Mouse (Mus musculus) MEL (cell line): ENCODE results near the gene Fam205a1. TPM values are rescaled to one million over a fixed set of nuclear protein-coding genes. Genes with fewer than 3 reads are reported as not detected.

ENCODE experiments used
- DNase-seq: peaks from one replicate; pipeline ENCODE4 v3.0.0; 2011; ENCODE audit warnings: low read depth, low spot score
- H3K27ac ChIP-seq: 2 replicates; pipeline ENCODE4 v1.5.1; 2012; ENCODE audit warnings: low read depth, mild to moderate bottlenecking, control low read depth, low read length, moderate library complexity; ENCODE audit not compliant: control insufficient read depth
- H3K27me3 ChIP-seq, 2 experiments: fragments of 150-350 bp in 1 of 2; sonication (generic) in 1 of 2; 2 replicates each; pipeline ENCODE4 v1.6.1; 2012; ENCODE audit warnings: low read length in 2 of 2, mild to moderate bottlenecking in 2 of 2, improper control_type of control experiment in 1 of 2, moderate library complexity in 1 of 2; ENCODE audit not compliant: insufficient read depth in 2 of 2, control insufficient read depth in 1 of 2
- H3K36me3 ChIP-seq, 2 experiments: 2 replicates each; pipeline ENCODE4 v1.6.1; 2012 to 2014; ENCODE audit warnings: low read length in 2 of 2, improper control_type of control experiment in 1 of 2, inconsistent platforms in 1 of 2, mild to moderate bottlenecking in 1 of 2; ENCODE audit not compliant: insufficient read depth in 2 of 2, control insufficient read depth in 1 of 2
- H3K4me1 ChIP-seq, 2 experiments: fragments of 150-350 bp in 1 of 2; sonication (generic) in 1 of 2; 2 replicates each; pipeline ENCODE4 v1.6.1; 2012; ENCODE audit warnings: low read length in 2 of 2, improper control_type of control experiment in 1 of 2, mild to moderate bottlenecking in 1 of 2; ENCODE audit not compliant: insufficient read depth in 2 of 2, control insufficient read depth in 1 of 2
- H3K4me3 ChIP-seq, 2 experiments: fragments of 150-350 bp in 1 of 2; sonication (generic) in 1 of 2; 2 replicates each; pipeline ENCODE4 v1.5.1; 2012; ENCODE audit warnings: low read depth in 2 of 2, low read length in 2 of 2, mild to moderate bottlenecking in 2 of 2, moderate library complexity in 2 of 2, control low read depth in 1 of 2, improper control_type of control experiment in 1 of 2; ENCODE audit not compliant: control insufficient read depth in 1 of 2, insufficient read depth in 1 of 2
- H3K79me2 ChIP-seq: 2 replicates; pipeline ENCODE4 v1.6.1; 2012; ENCODE audit warnings: mild to moderate bottlenecking, low read length, moderate library complexity; ENCODE audit not compliant: control insufficient read depth, poor library complexity, insufficient read depth
- H3K9ac ChIP-seq: 2 replicates; pipeline ENCODE4 v1.6.1; 2012; ENCODE audit warnings: low read depth, mild to moderate bottlenecking, control low read depth, low read length, moderate library complexity; ENCODE audit not compliant: control insufficient read depth, poor library complexity, severe bottlenecking
- H3K9me3 ChIP-seq: fragments of 150-350 bp; sonication (generic); replicated peaks from 2 replicates; pipeline ENCODE4 v1.6.1; 2012; ENCODE audit warnings: mild to moderate bottlenecking, low read length, improper control_type of control experiment, moderate library complexity; ENCODE audit not compliant: insufficient read depth
- EP300 ChIP-seq, 2 experiments: IDR thresholded peaks; 2 replicates each; pipeline ENCODE4 v1.6.1; 2011; ENCODE audit warnings: improper control_type of control experiment in 2 of 2, low read length in 2 of 2, low read depth in 1 of 2, mild to moderate bottlenecking in 1 of 2
- GABPA ChIP-seq: IDR thresholded peaks from 2 replicates; pipeline ENCODE4 v1.6.1; 2012; ENCODE audit warnings: low read depth, mild to moderate bottlenecking, inconsistent platforms, low read length, improper control_type of control experiment, moderate library complexity
- KAT2A ChIP-seq: conservative IDR thresholded peaks from 2 replicates; pipeline ENCODE4 v1.6.1; 2012; ENCODE audit warnings: low read depth, low read length, improper control_type of control experiment, inconsistent platforms
- MAFK ChIP-seq: IDR thresholded peaks from 2 replicates; pipeline ENCODE4 v1.6.1; 2011; ENCODE audit warnings: low read depth, mild to moderate bottlenecking, low read length, improper control_type of control experiment, borderline replicate concordance
- MAX ChIP-seq: IDR thresholded peaks from 2 replicates; pipeline ENCODE4 v1.6.1; 2011; ENCODE audit warnings: low read length, improper control_type of control experiment
- MAZ ChIP-seq: IDR thresholded peaks from 2 replicates; pipeline ENCODE4 v1.6.1; 2012; ENCODE audit warnings: low read depth, mild to moderate bottlenecking, inconsistent platforms, low read length, improper control_type of control experiment
- MEF2A ChIP-seq: IDR thresholded peaks from 2 replicates; pipeline ENCODE4 v1.6.1; 2014; ENCODE audit warnings: low read depth, mild to moderate bottlenecking, inconsistent platforms, low read length, improper control_type of control experiment; ENCODE audit not compliant: poor library complexity, insufficient replicate concordance, severe bottlenecking; ENCODE audit errors: extremely low read depth
- MXI1 ChIP-seq: IDR thresholded peaks from 2 replicates; pipeline ENCODE4 v1.6.1; 2011; ENCODE audit warnings: mild to moderate bottlenecking, low read depth, low read length, improper control_type of control experiment
- NRF1 ChIP-seq: IDR thresholded peaks from 2 replicates; pipeline ENCODE4 v1.6.1; 2014; ENCODE audit warnings: low read depth, mild to moderate bottlenecking, inconsistent platforms, low read length, improper control_type of control experiment, moderate library complexity; ENCODE audit not compliant: poor library complexity, insufficient read depth, severe bottlenecking
- POLR2AphosphoS2 ChIP-seq: IDR thresholded peaks from 2 replicates; pipeline ENCODE4 v1.6.1; 2011; ENCODE audit warnings: low read length, improper control_type of control experiment
- RAD21 ChIP-seq: IDR thresholded peaks from 2 replicates; pipeline ENCODE4 v1.6.1; 2011; ENCODE audit warnings: mild to moderate bottlenecking, low read depth, low read length, improper control_type of control experiment
- RCOR1 ChIP-seq: IDR thresholded peaks from 2 replicates; pipeline ENCODE4 v1.6.1; 2012; ENCODE audit warnings: low read depth, mild to moderate bottlenecking, inconsistent platforms, low read length, improper control_type of control experiment
- SIN3A ChIP-seq: IDR thresholded peaks from 2 replicates; pipeline ENCODE4 v1.6.1; 2012; ENCODE audit warnings: low read length, improper control_type of control experiment, inconsistent platforms
- TAL1 ChIP-seq: IDR thresholded peaks from 2 replicates; pipeline ENCODE4 v1.6.1; 2012; ENCODE audit warnings: mild to moderate bottlenecking, inconsistent platforms, low read length, moderate library complexity, mixed read lengths
- TBP ChIP-seq: IDR thresholded peaks from 2 replicates; pipeline ENCODE4 v1.8.0; 2011; ENCODE audit warnings: low read depth, low read length, improper control_type of control experiment
- TCF12 ChIP-seq: IDR thresholded peaks from 2 replicates; pipeline ENCODE4 v1.6.1; 2014; ENCODE audit warnings: low read depth, mild to moderate bottlenecking, inconsistent platforms, low read length, improper control_type of control experiment, moderate library complexity
- UBTF ChIP-seq: IDR thresholded peaks from 2 replicates; pipeline ENCODE4 v1.6.1; 2012; ENCODE audit warnings: low read depth, mild to moderate bottlenecking, inconsistent platforms, low read length, improper control_type of control experiment, moderate library complexity, borderline replicate concordance; ENCODE audit not compliant: insufficient read depth
- USF1 ChIP-seq: IDR thresholded peaks from 2 replicates; pipeline ENCODE4 v1.6.1; 2014; ENCODE audit warnings: low read depth, mild to moderate bottlenecking, inconsistent platforms, low read length, improper control_type of control experiment, moderate library complexity
- USF2 ChIP-seq, 2 experiments: IDR thresholded peaks; 2 replicates each; pipeline ENCODE4 v1.6.1; 2011 to 2012; ENCODE audit warnings: improper control_type of control experiment in 2 of 2, low read length in 2 of 2, borderline replicate concordance in 1 of 2, inconsistent platforms in 1 of 2, low read depth in 1 of 2, mild to moderate bottlenecking in 1 of 2; ENCODE audit not compliant: insufficient read depth in 1 of 2
- ZKSCAN1 ChIP-seq: IDR thresholded peaks from 2 replicates; pipeline ENCODE4 v1.6.1; 2012; ENCODE audit warnings: low read depth, mild to moderate bottlenecking, inconsistent platforms, low read length, improper control_type of control experiment, moderate library complexity
- ZMIZ1 ChIP-seq: IDR thresholded peaks from 2 replicates; pipeline ENCODE4 v1.6.1; 2012; ENCODE audit warnings: low read depth, mild to moderate bottlenecking, inconsistent platforms, low read length, improper control_type of control experiment, moderate library complexity
- ZNF384 ChIP-seq: IDR thresholded peaks from 2 replicates; pipeline ENCODE4 v1.6.1; 2012; ENCODE audit warnings: low read depth, mild to moderate bottlenecking, inconsistent platforms, low read length, improper control_type of control experiment
- polyA plus RNA-seq, 2 experiments: library from polyadenylated mRNA; stranded (reverse) in 1 of 2; unstranded in 1 of 2; fragments of >175 nt in 1 of 2; fragments of >200 nt in 1 of 2; gene quantifications; 2 replicates each; pipeline versions ENCODE4 v1.2.1 to v1.2.4; 2012; ENCODE audit warnings: low replicate concordance in 2 of 2, low read depth in 1 of 2; ENCODE audit not compliant: insufficient read length in 2 of 2, insufficient read depth in 1 of 2, missing spikeins in 1 of 2
- total RNA-seq: library from RNA; depleted of rRNA; stranded (reverse); fragments of 300-350 nt; gene quantifications from 2 replicates; pipeline ENCODE4 v1.2.3, GENCODE M21; 2012

Fam205a1 gene
- total and polyA plus RNA-seq, 3 experiments: 0.01 TPM; not detected in 2

DNA sequence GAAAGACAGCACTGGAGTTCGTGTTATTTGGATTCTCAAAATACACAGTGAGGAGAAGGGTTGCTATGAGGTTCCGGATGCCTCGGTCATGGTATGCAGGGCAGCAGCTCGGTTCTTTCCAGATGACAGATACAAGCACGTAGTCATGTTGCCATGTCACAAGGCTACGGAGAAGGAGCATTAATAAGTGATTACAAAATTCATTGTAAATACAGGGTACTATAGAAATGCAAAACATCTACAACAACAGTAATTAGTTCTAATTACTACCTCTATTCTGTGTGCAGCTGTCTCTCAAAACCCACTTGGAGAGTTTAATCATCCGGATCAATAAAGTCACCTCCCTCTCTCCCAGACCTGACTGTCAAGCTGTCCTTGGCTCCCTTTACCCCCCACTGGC lies 41.4 kb upstream of the Fam205a1 start:
- H3K79me2 ChIP-seq: no peaks in the 10 kb centered on the region
- DNase-seq: no peak
- no peaks in the 10 kb centered on the region for H3K36me3 ChIP-seq
- no peak for TF ChIP-seq MXI1
- TF ChIP-seq ZNF384: no peak
- no peak for TF ChIP-seq NRF1
- no peak for TF ChIP-seq EP300 (IDR thresholded peaks at IDR 0.05; ENCODE audit: low read depth in 1 of 2, low read length in 2 of 2)
- no peak for TF ChIP-seq RCOR1
- no peak for TF ChIP-seq MAX
- no peak for TF ChIP-seq GABPA
- no peak for TF ChIP-seq KAT2A
- no peak for TF ChIP-seq TBP
- no peak for TF ChIP-seq UBTF
- TF ChIP-seq TAL1: no peak
- TF ChIP-seq USF1: no peak
- no peak for TF ChIP-seq MAZ
- TF ChIP-seq TCF12: no peak
- TF ChIP-seq MAFK: no peak
- H3K9ac ChIP-seq: no peak overlapping the region
- H3K27ac ChIP-seq: no peak overlapping the region
- peaks cover 5 to 6% of the 10 kb centered on the region in 2 experiments for H3K27me3 ChIP-seq
- H3K4me3 ChIP-seq: no peak overlapping the region
- H3K4me1 ChIP-seq: no peaks in the 10 kb centered on the region
- no peaks in the 10 kb centered on the region for H3K9me3 ChIP-seq

DNA sequence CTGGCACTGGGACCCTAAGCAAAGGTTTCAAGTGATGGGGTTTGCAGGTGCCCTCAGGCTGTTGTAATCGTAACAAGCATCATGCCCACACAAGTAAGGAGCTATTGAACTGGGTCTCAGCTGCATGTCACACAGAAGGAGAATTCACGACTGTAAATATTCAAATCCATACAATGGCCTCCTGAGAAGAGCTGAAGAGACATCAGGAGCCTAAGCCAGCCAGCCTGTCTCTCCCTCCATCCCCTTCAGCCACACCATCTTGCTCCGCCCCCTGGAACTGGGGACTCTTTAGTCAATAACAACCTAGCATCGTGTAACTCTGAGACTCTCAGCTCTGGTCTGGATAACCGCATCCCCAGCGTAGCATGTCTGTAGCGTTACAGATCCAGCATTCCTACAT lies 37.5 kb upstream of the Fam205a1 start:
- Histone ChIP-seq H3K27me3 (peaks cover 3 to 6% of the 10 kb centered on the region in 2 experiments), H3K4me3 (no peak overlapping the region), H3K9me3 (no peaks in the 10 kb centered on the region), H3K36me3 (no peaks in the 10 kb centered on the region), H3K9ac (no peak overlapping the region), H3K79me2 (no peaks in the 10 kb centered on the region), H3K4me1 (no peaks in the 10 kb centered on the region), H3K27ac (no peak overlapping the region)
- TF ChIP-seq ZKSCAN1 (no peak), MEF2A (no peak), POLR2AphosphoS2 (no peak), RAD21 (no peak), ZMIZ1 (no peak), NRF1 (no peak), SIN3A (no peak), USF2 (IDR thresholded peaks at IDR 0.05; ENCODE audit: borderline replicate concordance in 1 of 2, insufficient read depth in 1 of 2, low read depth in 1 of 2, low read length in 2 of 2) (no peak), RCOR1 (no peak)
- DNase-seq: no peak
